Mouse (Mus musculus): ENCODE results near the gene Elmo3.

DNA sequence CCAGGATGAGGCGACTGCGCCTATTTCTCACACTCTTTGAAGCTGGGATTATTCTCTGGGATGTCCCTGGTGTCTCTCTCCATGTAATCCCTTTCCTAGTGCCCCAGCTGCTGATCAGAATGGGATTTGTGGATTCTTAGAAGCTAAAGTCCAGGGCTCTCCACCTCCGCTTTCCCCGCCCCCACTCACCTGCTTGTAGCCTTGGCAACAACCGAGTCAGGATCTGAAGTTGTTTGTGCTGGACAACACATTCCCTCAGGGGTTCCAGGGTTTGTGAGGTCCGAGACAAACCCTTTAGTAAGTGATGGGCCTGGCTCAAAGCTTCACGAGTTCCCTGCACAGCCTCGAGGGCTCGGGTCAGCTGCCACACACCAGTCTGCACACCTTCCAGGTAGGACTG lies 10.6 kb upstream of the Elmo3 start:
- TF ChIP-seq POLR2A (IDR thresholded peaks at IDR 0.05; ENCODE audit: low read depth, low read length) (no peak), CTCF (IDR thresholded peaks at IDR 0.05; ENCODE audit: extremely low read depth, insufficient read length, insufficient replicate concordance, low read depth, low read length) (no peak)

All from small intestine, adult 2 months (tissue).